12 mouse cellular contexts compared by ENCODE assay signal in genomic region chr15:61161397-61161796, GRCm38 (mm10).
DNase-seq lines count a peak whose midpoint lies in the region; ATAC-seq and TF ChIP-seq lines count a peak whose summit lies in the region.
"Had no signal": no experiment of that assay in that cellular context is flagged by ENCODE, and none has a peak within 500 bp of the region (broad histone marks: within the 10 kb centered on the region; RNA-seq: fewer than 3 reads in every experiment).

No protein-coding gene starts in this region.

- peak; percentile 42; the same call in 1 of the 2 replicates for ATAC-seq in lung, embryonic 14.5 days (ENCODE audit: insufficient read depth)
- no peak for ATAC-seq in midbrain, embryonic 16.5 days
- ATAC-seq: forebrain, embryonic 16.5 days had no signal

- TF ChIP-seq CTCF in lung, embryonic 14.5 days (IDR thresholded peaks at IDR 0.05; ENCODE audit: low read depth), result no peak

- H3K9me3 ChIP-seq in lung, embryonic 14.5 days (ENCODE audit: low read depth, low read length), result no peaks in the 10 kb centered on the region
- no peaks in the 10 kb centered on the region for H3K9me3 ChIP-seq in midbrain, embryonic 16.5 days (replicated peaks; ENCODE audit: control insufficient read depth, low read length, poor library complexity, severe bottlenecking)
- H3K9me3 ChIP-seq: embryonic facial prominence, embryonic 15.5 days had no signal

- no peak overlapping the region for H3K4me3 ChIP-seq in lung, embryonic 14.5 days (ENCODE audit: low read depth, low read length)
- H3K4me3 ChIP-seq in midbrain, embryonic 16.5 days (ENCODE audit: low read depth, low read length), result no peak overlapping the region
- H3K4me3 ChIP-seq: embryonic facial prominence, embryonic 15.5 days had no signal

- no peak overlapping the region for H3K9ac ChIP-seq in lung, embryonic 14.5 days
- H3K9ac ChIP-seq in midbrain, embryonic 16.5 days (ENCODE audit: low read depth, low read length), result no peak overlapping the region
- H3K9ac ChIP-seq: embryonic facial prominence, embryonic 15.5 days had no signal

- H3K36me3 ChIP-seq in lung, embryonic 14.5 days (ENCODE audit: insufficient read depth), result no peaks in the 10 kb centered on the region
- H3K36me3 ChIP-seq in midbrain, embryonic 16.5 days (ENCODE audit: control insufficient read depth, insufficient read depth, low read length), result no peaks in the 10 kb centered on the region
- H3K36me3 ChIP-seq: embryonic facial prominence, embryonic 15.5 days had no signal

- no peak overlapping the region; the same call in 1 of the 2 replicates for H3K27ac ChIP-seq in lung, embryonic 14.5 days (ENCODE audit: low read depth)
- no peak overlapping the region for H3K27ac ChIP-seq in midbrain, embryonic 16.5 days (ENCODE audit: low read length)
- H3K27ac ChIP-seq: embryonic facial prominence, embryonic 15.5 days had no signal

- no peaks in the 10 kb centered on the region for H3K4me1 ChIP-seq in lung, embryonic 14.5 days (ENCODE audit: insufficient read depth)
- no peaks in the 10 kb centered on the region for H3K4me1 ChIP-seq in midbrain, embryonic 16.5 days (ENCODE audit: control insufficient read depth, insufficient read depth, low read length)

- WGBS in lung, embryonic 14.5 days, result 58% methylated on average over 5 of the region's 5 CpGs
- WGBS in midbrain, embryonic 16.5 days, result 82% methylated on average over 5 of the region's 5 CpGs

- H3K4me2 ChIP-seq in lung, embryonic 14.5 days, result no peak overlapping the region
- H3K4me2 ChIP-seq in midbrain, embryonic 16.5 days (ENCODE audit: low read length), result no peak overlapping the region
- H3K4me2 ChIP-seq: embryonic facial prominence, embryonic 15.5 days had no signal

- peak; percentile 77 for DNase-seq in lung, embryonic 14.5 days
- no peak for DNase-seq in lung, adult 18-20 months
- peak; percentile 82 for DNase-seq in adrenal gland, postnatal 14 days
- DNase-seq in kidney, adult 8-10 months, result peak; percentile 28 to 34
- DNase-seq in lung, postnatal 10 days, result peak; percentile 46
- no peak for DNase-seq in spleen, postnatal 10 days (ENCODE audit: low spot score in 2 of 2)
- no peak for DNase-seq in right cerebral cortex, adult 18-20 months
- DNase-seq: cerebellum, postnatal 14 days; left cerebral cortex, postnatal 4 days had no signal

- H3K27me3 ChIP-seq in lung, embryonic 14.5 days (ENCODE audit: insufficient read depth, low read length), result no peaks in the 10 kb centered on the region
- no peaks in the 10 kb centered on the region for H3K27me3 ChIP-seq in midbrain, embryonic 16.5 days (ENCODE audit: control insufficient read depth, insufficient read depth, low read depth, low read length)

Comparison
In these comparisons a context has a peak if more than half of its experiments do, and no peak if none do; other contexts are left out.
1. DNase-seq: peak in lung, embryonic 14.5 days (single experiment), adrenal gland, postnatal 14 days (single experiment), kidney, adult 8-10 months (2 of 2) and lung, postnatal 10 days (single experiment); none in lung, adult 18-20 months (0 of 2), spleen, postnatal 10 days (0 of 2) and right cerebral cortex, adult 18-20 months (single experiment).